Mouse (Mus musculus) spleen, adult 2 months (tissue): Measurements from ENCODE around the gene Camta2.

Source experiments
- CTCF ChIP-seq: fragments of 200-500 bp; IDR thresholded peaks from 2 replicates; pipeline ENCODE4 v1.5.1; 2011; ENCODE audit warnings: mild to moderate bottlenecking, inconsistent platforms; ENCODE audit not compliant: insufficient read depth, insufficient read length, insufficient replicate concordance; ENCODE audit errors: extremely low read depth
- POLR2A ChIP-seq: fragments of 200-500 bp; IDR thresholded peaks from 2 replicates; pipeline ENCODE4 v1.6.1; 2011; ENCODE audit warnings: low read depth, low read length, inconsistent platforms

DNA sequence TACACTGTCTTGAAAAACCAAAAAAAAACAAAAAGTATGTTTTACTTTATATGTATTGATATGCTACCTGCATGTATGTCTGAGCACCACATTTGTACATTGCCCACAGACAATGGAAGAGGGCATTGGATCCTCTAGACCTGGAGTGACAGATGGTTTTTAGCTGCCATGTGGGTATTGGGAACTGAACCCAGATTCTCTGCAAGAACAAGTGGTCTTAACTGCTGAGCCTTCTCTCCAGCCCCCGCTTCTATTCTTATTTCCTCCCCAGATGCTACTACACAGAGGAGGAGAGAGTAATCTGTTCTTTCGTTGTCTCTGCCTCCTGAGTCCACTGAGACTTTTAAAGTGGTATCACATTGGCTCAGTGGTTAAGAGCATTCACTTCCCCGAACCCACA lies 5.6 kb upstream of the Camta2 start:
- TF ChIP-seq POLR2A, result no peak
- no peak for TF ChIP-seq CTCF
